Mouse (Mus musculus) kidney, postnatal 10 days (tissue): ENCODE results near the gene Sugp1.

Experiments
- DNase-seq: peaks from one replicate; pipeline ENCODE4 v3.0.0; 2021; ENCODE audit warnings: mixed read lengths

Sugp1 gene

GRCm38 (mm10) chr8:70112401-70113016, 69.9 kb downstream of the Sugp1 start:
- DNase-seq: no peak

- no peak for DNase-seq
These were observed 71.9 kb downstream of the Sugp1 start for GRCm38 (mm10) chr8:70114488-70114887.

GRCm38 (mm10) chr8:70114892-70115291, 72.3 kb downstream of the Sugp1 start:
- no peak for DNase-seq

- DNase-seq: peak; percentile 66
These were observed 75.0 kb downstream of the Sugp1 start for GRCm38 (mm10) chr8:70117611-70118010.

- DNase-seq: no peak
These were observed 76.4 kb downstream of the Sugp1 start for GRCm38 (mm10) chr8:70118726-70119700.

GRCm38 (mm10) chr8:70120667-70121066, 78.1 kb downstream of the Sugp1 start, which contains the start of gene Ncan:
TSS of gene Ncan (minus strand) at chr8:70120873.
- peak; percentile 85 for DNase-seq
